Mouse (Mus musculus) hindbrain, embryonic 14.5 days (tissue): Measurements from ENCODE around the gene Gm32802. TPM values are rescaled to one million over a fixed set of nuclear protein-coding genes. Genes with fewer than 3 reads are reported as not detected.
A peak's percentile ranks its signal among the peaks of the same experiment; 100 is the strongest.
"Not testable (repeated sequence)": the region's sequence is repeated elsewhere in the genome, so short reads cannot be mapped to it uniquely, and the experiment has no call there.

Experiments
- ATAC-seq: fragments of 200-750 bp; cut with Nextera tagmentation; 2 replicates; pipeline ENCODE4 v1.8.0; 2017; ENCODE audit warnings: moderate number of reproducible peaks, mild to moderate bottlenecking, moderate TSS enrichment, moderate library complexity; ENCODE audit not compliant: low FRiP score
- DNase-seq: peaks from one replicate; pipeline ENCODE4 v3.0.0-alpha.2; 2015; ENCODE audit warnings: low spot score
- H3K27ac ChIP-seq: fragments of 300-500 bp; sonication (generic); 2 replicates; pipeline ENCODE4 v1.5.1; 2014; ENCODE audit warnings: mild to moderate bottlenecking, moderate library complexity
- H3K27me3 ChIP-seq: fragments of 300-500 bp; sonication (generic); 2 replicates; pipeline ENCODE4 v1.6.1; 2014; ENCODE audit warnings: mild to moderate bottlenecking, low read length, mixed read lengths; ENCODE audit not compliant: control insufficient read depth, insufficient read depth
- H3K36me3 ChIP-seq: fragments of 300-500 bp; sonication (generic); replicated peaks from 2 replicates; pipeline ENCODE4 v1.6.1; 2014; ENCODE audit not compliant: control insufficient read depth, insufficient read depth
- H3K4me1 ChIP-seq: fragments of 300-500 bp; sonication (generic); replicated peaks from 2 replicates; pipeline ENCODE4 v1.6.1; 2014; ENCODE audit warnings: antibody characterized with exemption, low read length, mixed read lengths; ENCODE audit not compliant: control insufficient read depth, insufficient read depth
- H3K4me2 ChIP-seq: fragments of 300-500 bp; sonication (generic); replicated peaks from 2 replicates; pipeline ENCODE4 v1.6.1; 2014; ENCODE audit warnings: mild to moderate bottlenecking, moderate library complexity
- H3K4me3 ChIP-seq: fragments of 300-500 bp; sonication (generic); replicated peaks from 2 replicates; pipeline ENCODE4 v1.5.1; 2014; ENCODE audit warnings: mild to moderate bottlenecking, low read length
- H3K9ac ChIP-seq: fragments of 300-500 bp; sonication (generic); 2 replicates; pipeline ENCODE4 v1.6.1; 2014
- H3K9me3 ChIP-seq: fragments of 300-500 bp; sonication (generic); 2 replicates; pipeline ENCODE4 v1.6.1; 2016; ENCODE audit warnings: low read length; ENCODE audit not compliant: control insufficient read depth
- WGBS: fragments of 180-500 bp; shearing (Covaris S2); extraction: QIAGEN DNeasy Blood & Tissue Kit; methylation state at CpG from one replicate; pipeline ENCODE4 v1.1.7; 2014; 5-methylcytosine and 5-hydroxymethylcytosine counted together
- polyA plus RNA-seq: library from polyadenylated mRNA; unstranded; fragments of >200 nt; fragmentation: Nextera tagmentation; extraction: Ambion mirVana; gene quantifications from 2 replicates; pipeline ENCODE4 v1.2.1, GENCODE M21; 2014

Gm32802 gene
- polyA plus RNA-seq = 0.23 and 0.43 TPM in 2 replicates

- not testable (repeated sequence) for H3K4me3 ChIP-seq, H3K27ac ChIP-seq, H3K4me1 ChIP-seq, DNase-seq, H3K27me3 ChIP-seq, H3K4me2 ChIP-seq, H3K9ac ChIP-seq, H3K36me3 ChIP-seq, H3K9me3 ChIP-seq, ATAC-seq
- no CpG with 5 or more reads among the region's 13 CpGs for WGBS
Observed at GRCm38 (mm10) chr10:118258388-118258787, at the start of gene Gm32802. Gene Gm32802, plus strand, starts transcription at chr10:118258688.

GRCm38 (mm10) chr10:118215719-118216393 lies 42.6 kb upstream of the Gm32802 start:
- not testable (repeated sequence) for H3K27me3 ChIP-seq, H3K27ac ChIP-seq, DNase-seq, H3K9me3 ChIP-seq, H3K4me2 ChIP-seq, H3K36me3 ChIP-seq, H3K4me1 ChIP-seq, H3K4me3 ChIP-seq, ATAC-seq, H3K9ac ChIP-seq
- 74% methylated on average over 2 of the region's 4 CpGs for WGBS

- no CpG with 5 or more reads among the region's 2 CpGs for WGBS
- not testable (repeated sequence) for H3K4me1 ChIP-seq, H3K9ac ChIP-seq, H3K27ac ChIP-seq, H3K36me3 ChIP-seq, DNase-seq, H3K4me3 ChIP-seq, H3K27me3 ChIP-seq, H3K9me3 ChIP-seq, ATAC-seq, H3K4me2 ChIP-seq
Observed at GRCm38 (mm10) chr10:118227629-118228028, 30.9 kb upstream of the Gm32802 start.

- H3K9ac ChIP-seq, H3K27me3 ChIP-seq, H3K27ac ChIP-seq, H3K4me2 ChIP-seq, H3K9me3 ChIP-seq, H3K36me3 ChIP-seq, DNase-seq, ATAC-seq, H3K4me3 ChIP-seq, H3K4me1 ChIP-seq: not testable (repeated sequence)
- 80% methylated on average over 1 of the region's 5 CpGs for WGBS
Observed at GRCm38 (mm10) chr10:118232607-118233006, 25.9 kb upstream of the Gm32802 start.

GRCm38 (mm10) chr10:118240680-118241079 lies 17.8 kb upstream of the Gm32802 start, which contains the start of gene Gm32717:
Gene Gm32717, minus strand, starts transcription at chr10:118240780.
- H3K4me2 ChIP-seq, H3K9ac ChIP-seq, DNase-seq, H3K27ac ChIP-seq, H3K4me3 ChIP-seq, H3K9me3 ChIP-seq, H3K27me3 ChIP-seq, H3K36me3 ChIP-seq, ATAC-seq, H3K4me1 ChIP-seq: not testable (repeated sequence)
- no CpG with 5 or more reads among the region's 13 CpGs for WGBS

GRCm38 (mm10) chr10:118249006-118249595 lies 9.4 kb upstream of the Gm32802 start:
- WGBS = 69% methylated on average over 11 of the region's 11 CpGs
- H3K4me1 ChIP-seq, H3K27me3 ChIP-seq, H3K4me2 ChIP-seq, H3K9me3 ChIP-seq, ATAC-seq, H3K9ac ChIP-seq, H3K27ac ChIP-seq, H3K36me3 ChIP-seq, H3K4me3 ChIP-seq: not testable (repeated sequence)
- peak; percentile 23 for DNase-seq

GRCm38 (mm10) chr10:118250852-118251295 lies 7.6 kb upstream of the Gm32802 start:
- no peaks in the 10 kb centered on the region for H3K27me3 ChIP-seq
- H3K4me2 ChIP-seq = peak overlapping the region; percentile 23
- no peaks in the 10 kb centered on the region for H3K4me1 ChIP-seq
- peak; percentile 74 for DNase-seq
- no peaks in the 10 kb centered on the region for H3K36me3 ChIP-seq
- peak overlapping the region; percentile 44; the same call in 1 of the 2 replicates for H3K9ac ChIP-seq
- WGBS = 26% methylated on average over 10 of the region's 10 CpGs
- H3K9me3 ChIP-seq = no peaks in the 10 kb centered on the region
- no peak overlapping the region for H3K4me3 ChIP-seq
- ATAC-seq = peak; percentile 69; the same call in 1 of the 2 replicates
- H3K27ac ChIP-seq = no peak overlapping the region

- not testable (repeated sequence) for H3K36me3 ChIP-seq, H3K27me3 ChIP-seq, H3K4me2 ChIP-seq, H3K9ac ChIP-seq, H3K4me1 ChIP-seq, H3K4me3 ChIP-seq, H3K27ac ChIP-seq, DNase-seq, H3K9me3 ChIP-seq, ATAC-seq
- WGBS = no CpG with 5 or more reads among the region's 8 CpGs
Observed at GRCm38 (mm10) chr10:118268812-118269211, 10.3 kb downstream of the Gm32802 start.

- ATAC-seq, H3K27me3 ChIP-seq, H3K9me3 ChIP-seq, H3K9ac ChIP-seq, H3K4me1 ChIP-seq, H3K4me3 ChIP-seq, H3K36me3 ChIP-seq, H3K4me2 ChIP-seq, DNase-seq, H3K27ac ChIP-seq: not testable (repeated sequence)
- 100% methylated on average over 1 of the region's 2 CpGs for WGBS
Observed at GRCm38 (mm10) chr10:118271416-118271815, 12.9 kb downstream of the Gm32802 start.
